Mouse (Mus musculus): Measurements from ENCODE around the gene C130050O18Rik. TPM values are rescaled to one million over a fixed set of nuclear protein-coding genes. Genes with fewer than 3 reads are reported as not detected.

Gene C130050O18Rik
- polyA plus RNA-seq (2015; fragmentation: Nextera tagmentation; extraction: Ambion mirVana) = 0.31 and 0.49 TPM in 2 replicates

GRCm38 (mm10) chr5:139404801-139405401 is at the start of gene C130050O18Rik:
Gene C130050O18Rik (plus strand): TSS chr5:139405280.

GRCm38 (mm10) chr5:139377468-139378270 is 27.4 kb upstream of the C130050O18Rik start, which contains the start of gene Gpr146:
Gene Gpr146 (plus strand): TSS chr5:139377697.

GRCm38 (mm10) chr5:139423026-139423865 is 18.2 kb downstream of the C130050O18Rik start, which contains the start of gene Gper1:
Gene Gper1 (plus strand): TSS chr5:139423151.

GRCm38 (mm10) chr5:139460384-139461067 is 55.4 kb downstream of the C130050O18Rik start, which contains the start of gene 3110082I17Rik:
Gene 3110082I17Rik (minus strand): TSS chr5:139460527.

MicroRNA genes within 50 kb of the gene (microRNA counts, 519-probe panel; counts per million panel counts)
- microRNA mmu-miR-339-3p (40.5 counts per million), microRNA mmu-miR-339-5p (40.5 counts per million)

Small RNA genes within 50 kb of the gene (microRNA-seq; reads per million reads assigned to microRNA genes)
- gene Mir339 = 295 reads per million, percentile 61 among the genes with 10 or more reads in this experiment

Other genes with a start within 250 kb of the C130050O18Rik start
- 31.2 and 34.3 TPM in 2 replicates for gene Sun1, start 204.6 kb upstream of the C130050O18Rik start, polyA plus RNA-seq (2015; fragmentation: Nextera tagmentation; extraction: Ambion mirVana)
- gene Get4, start 153.0 kb upstream of the C130050O18Rik start, polyA plus RNA-seq (2015; fragmentation: Nextera tagmentation; extraction: Ambion mirVana) = 131 and 137 TPM in 2 replicates
- gene Adap1, start 79.7 kb upstream of the C130050O18Rik start, polyA plus RNA-seq (2015; fragmentation: Nextera tagmentation; extraction: Ambion mirVana) = 156 TPM in 2 replicates
- gene Cox19, start 53.9 kb upstream of the C130050O18Rik start, polyA plus RNA-seq (2015; fragmentation: Nextera tagmentation; extraction: Ambion mirVana) = 77.9 and 87.1 TPM in 2 replicates
- not detected in 2 replicates for gene Cyp2w1, start 52.7 kb upstream of the C130050O18Rik start, polyA plus RNA-seq (2015; fragmentation: Nextera tagmentation; extraction: Ambion mirVana)
- gene Gpr146, start 27.6 kb upstream of the C130050O18Rik start, polyA plus RNA-seq (2015; fragmentation: Nextera tagmentation; extraction: Ambion mirVana) = 4.7 and 4.8 TPM in 2 replicates
- gene Gper1, start 17.9 kb downstream of the C130050O18Rik start, polyA plus RNA-seq (2015; fragmentation: Nextera tagmentation; extraction: Ambion mirVana) = 5.1 and 5.8 TPM in 2 replicates
- 13.9 and 15.1 TPM in 2 replicates for gene 3110082I17Rik, start 55.2 kb downstream of the C130050O18Rik start, polyA plus RNA-seq (2015; fragmentation: Nextera tagmentation; extraction: Ambion mirVana)
- gene Zfand2a, start 79.3 kb downstream of the C130050O18Rik start, polyA plus RNA-seq (2015; fragmentation: Nextera tagmentation; extraction: Ambion mirVana) = 20.5 and 25.2 TPM in 2 replicates
- 16.0 and 19.6 TPM in 2 replicates for gene Uncx, start 138.2 kb downstream of the C130050O18Rik start, polyA plus RNA-seq (2015; fragmentation: Nextera tagmentation; extraction: Ambion mirVana)

All from neural tube, postnatal 0 days (tissue).